Mouse (Mus musculus) liver, embryonic 11.5 days (tissue): ENCODE measurements at regions not wholly inside any gene's neighbourhood (a gene's known extent, or its start where the extent isn't known, plus 50 kb on each side); places are given as distances from the start of the nearest gene placed in this dataset.
"Not testable (repeated sequence)": the region's sequence is repeated elsewhere in the genome, so short reads cannot be mapped to it uniquely, and the experiment has no call there.

Source experiments
- ATAC-seq: fragments of 200-750 bp; cut with Nextera tagmentation; replicated peaks from 2 replicates; pipeline ENCODE4 v1.8.0; 2017; ENCODE audit warnings: moderate number of reproducible peaks, mild to moderate bottlenecking, moderate TSS enrichment, moderate library complexity; ENCODE audit not compliant: low FRiP score
- DNase-seq: peaks from one replicate; pipeline ENCODE4 v3.0.0-alpha.2; 2017; ENCODE audit warnings: low spot score
- H3K27ac ChIP-seq: fragments of 300-500 bp; sonication (generic); 2 replicates; pipeline ENCODE4 v1.5.1; 2014; ENCODE audit warnings: mild to moderate bottlenecking, low read depth, low read length, control low read depth
- H3K27me3 ChIP-seq: fragments of 300-500 bp; sonication (generic); replicated peaks from 2 replicates; pipeline ENCODE4 v1.6.1; 2014; ENCODE audit warnings: low read length, mixed read lengths; ENCODE audit not compliant: control insufficient read depth, insufficient read depth
- H3K36me3 ChIP-seq: fragments of 300-500 bp; sonication (generic); 2 replicates; pipeline ENCODE4 v1.6.1; 2014; ENCODE audit warnings: mild to moderate bottlenecking, low read length, moderate library complexity, mixed read lengths; ENCODE audit not compliant: control insufficient read depth, insufficient read depth
- H3K4me1 ChIP-seq: fragments of 300-500 bp; sonication (generic); replicated peaks from 2 replicates; pipeline ENCODE4 v1.6.1; 2014; ENCODE audit warnings: low read length, mixed read lengths; ENCODE audit not compliant: control insufficient read depth, insufficient read depth
- H3K4me2 ChIP-seq: fragments of 300-500 bp; sonication (generic); 2 replicates; pipeline ENCODE4 v1.6.1; 2014; ENCODE audit warnings: mild to moderate bottlenecking, control low read depth, moderate library complexity
- H3K4me3 ChIP-seq: fragments of 300-500 bp; sonication (generic); 2 replicates; pipeline ENCODE4 v1.5.1; 2014; ENCODE audit warnings: low read depth, low read length, control low read depth
- H3K9ac ChIP-seq: fragments of 300-500 bp; sonication (generic); 2 replicates; pipeline ENCODE4 v1.6.1; 2014; ENCODE audit warnings: low read depth, low read length, control low read depth
- H3K9me3 ChIP-seq: fragments of 300-500 bp; sonication (generic); 2 replicates; pipeline ENCODE4 v1.6.1; 2016; ENCODE audit warnings: low read length, inconsistent platforms, mixed read lengths; ENCODE audit not compliant: control insufficient read depth
- WGBS: fragments of 180-500 bp; shearing (Covaris S2); extraction: QIAGEN DNeasy Blood & Tissue Kit; methylation state at CpG from one replicate; pipeline ENCODE4 v1.1.7; 2014; 5-methylcytosine and 5-hydroxymethylcytosine counted together

DNA sequence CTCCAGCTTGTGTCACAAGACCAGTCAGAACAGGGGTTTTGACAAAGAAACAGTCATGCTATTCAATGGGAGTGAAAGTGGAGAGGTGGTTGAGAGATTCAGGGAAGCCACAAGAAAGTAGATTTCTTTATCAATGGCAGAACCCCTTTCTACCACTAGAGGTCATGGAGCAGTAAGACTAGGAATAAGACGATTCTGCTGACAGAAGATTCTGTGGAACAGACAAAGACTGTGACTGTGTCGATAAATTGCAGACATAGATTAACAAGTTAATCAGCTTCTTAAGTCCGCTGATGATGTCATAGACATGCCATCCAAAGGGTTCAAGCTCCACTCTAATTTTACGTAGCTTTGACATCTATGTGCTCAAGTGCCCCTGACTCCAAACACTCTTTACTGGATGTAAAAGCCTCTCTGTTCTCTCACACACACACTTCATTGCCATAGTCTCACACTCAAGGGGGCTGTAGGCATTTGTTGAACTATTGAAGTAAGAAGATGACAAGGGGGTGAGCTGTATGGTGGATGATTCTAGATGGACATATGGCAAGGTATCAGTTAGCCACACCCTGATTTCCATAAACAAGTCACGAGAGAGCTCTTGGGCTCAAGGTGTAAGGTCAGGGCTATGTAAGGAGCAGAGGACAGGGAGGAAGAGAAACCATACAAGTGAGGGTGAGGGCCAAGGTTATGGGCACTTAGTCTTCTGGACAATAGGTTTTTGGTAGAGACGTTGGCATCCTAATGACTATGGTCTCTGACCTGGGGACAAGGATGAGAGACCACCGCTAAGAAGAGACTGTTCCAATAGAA is 102.9 kb upstream of the Fhl2 start:
- ATAC-seq = no peak
- no peak overlapping the region for H3K27ac ChIP-seq
- no peak overlapping the region for H3K9ac ChIP-seq
- WGBS = 51% methylated on average over 7 of the region's 7 CpGs
- H3K36me3 ChIP-seq = no peaks in the 10 kb centered on the region
- H3K4me1 ChIP-seq = peaks cover 2% of the 10 kb centered on the region
- DNase-seq = no peak
- H3K27me3 ChIP-seq = no peaks in the 10 kb centered on the region
- no peak overlapping the region for H3K4me2 ChIP-seq
- no peak overlapping the region for H3K4me3 ChIP-seq
- H3K9me3 ChIP-seq = no peaks in the 10 kb centered on the region

GRCm38 (mm10) chr1:43300676-43301075 is 103.9 kb upstream of the Fhl2 start:
- ATAC-seq = no peak
- Histone ChIP-seq H3K9ac (no peak overlapping the region), H3K27me3 (no peaks in the 10 kb centered on the region), H3K27ac (no peak overlapping the region), H3K4me1 (peaks cover under 1% of the 10 kb centered on the region), H3K4me3 (no peak overlapping the region), H3K9me3 (no peaks in the 10 kb centered on the region), H3K36me3 (no peaks in the 10 kb centered on the region), H3K4me2 (no peak overlapping the region)
- DNase-seq = no peak
- WGBS = 65% methylated on average over 5 of the region's 5 CpGs

DNA sequence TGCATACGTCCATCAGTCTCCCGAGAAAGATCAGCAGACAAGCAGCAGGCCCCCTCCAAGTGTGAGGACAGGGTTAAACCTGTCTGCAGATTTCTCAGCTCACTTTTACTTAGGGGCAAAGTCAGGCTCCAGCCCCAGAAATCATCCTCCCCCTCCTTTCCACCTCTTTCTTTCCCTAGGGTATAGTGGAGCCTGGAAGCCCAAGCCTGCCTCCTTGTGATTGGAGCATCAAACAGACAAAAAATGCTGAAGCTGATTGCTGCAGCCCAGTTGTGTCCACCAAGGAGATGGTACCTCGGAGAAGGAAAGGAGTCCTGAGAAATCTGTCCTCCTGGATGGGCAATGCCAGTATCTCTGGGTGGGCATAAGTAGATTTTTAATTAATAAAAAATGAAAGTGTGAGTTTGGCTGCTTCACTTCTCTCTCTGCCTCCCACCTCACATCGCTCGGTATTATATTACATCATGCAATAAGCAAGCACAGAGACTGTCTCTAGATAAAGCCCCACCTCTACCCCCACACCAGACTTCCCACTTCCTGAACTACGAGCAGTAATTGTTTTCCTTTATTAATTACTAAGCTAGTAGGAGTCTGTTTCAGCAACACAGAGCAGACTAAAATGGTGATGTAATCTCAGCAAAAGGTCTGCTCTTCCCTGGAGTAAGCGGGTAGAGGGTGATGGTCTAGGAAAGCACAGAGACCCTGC is 105.2 kb upstream of the Fhl2 start:
- DNase-seq = no peak
- no peaks in the 10 kb centered on the region for H3K27me3 ChIP-seq
- no peak overlapping the region for H3K9ac ChIP-seq
- H3K36me3 ChIP-seq = no peaks in the 10 kb centered on the region
- H3K27ac ChIP-seq = no peak overlapping the region
- ATAC-seq = no peak
- WGBS = 63% methylated on average over 7 of the region's 7 CpGs
- no peaks in the 10 kb centered on the region; the same call in 1 of the 2 replicates for H3K4me1 ChIP-seq
- no peak overlapping the region for H3K4me3 ChIP-seq
- H3K4me2 ChIP-seq = no peak overlapping the region
- no peaks in the 10 kb centered on the region for H3K9me3 ChIP-seq

- no peaks in the 10 kb centered on the region for H3K9me3 ChIP-seq
- no peak for ATAC-seq
- no peaks in the 10 kb centered on the region; the same call in 1 of the 2 replicates for H3K4me1 ChIP-seq
- H3K36me3 ChIP-seq = no peaks in the 10 kb centered on the region
- DNase-seq = no peak
- H3K27ac ChIP-seq = no peak overlapping the region
- H3K4me2 ChIP-seq = no peak overlapping the region
- no peaks in the 10 kb centered on the region for H3K27me3 ChIP-seq
- H3K9ac ChIP-seq = no peak overlapping the region
- no peak overlapping the region for H3K4me3 ChIP-seq
- 71% methylated on average over 7 of the region's 7 CpGs for WGBS
These were observed 105.9 kb upstream of the Fhl2 start for GRCm38 (mm10) chr1:43302657-43303056.

- H3K4me3 ChIP-seq = no peak overlapping the region
- DNase-seq (no peak), ATAC-seq (no peak)
- H3K9ac ChIP-seq = no peak overlapping the region
- 69% methylated on average over 9 of the region's 9 CpGs for WGBS
- H3K9me3 ChIP-seq = no peaks in the 10 kb centered on the region
- no peaks in the 10 kb centered on the region for H3K36me3 ChIP-seq
- no peak overlapping the region for H3K27ac ChIP-seq
- H3K4me2 ChIP-seq = no peak overlapping the region
- H3K27me3 ChIP-seq = no peaks in the 10 kb centered on the region
- H3K4me1 ChIP-seq = no peaks in the 10 kb centered on the region
These were observed 108.8 kb upstream of the Fhl2 start for GRCm38 (mm10) chr1:43305349-43306278.

DNA sequence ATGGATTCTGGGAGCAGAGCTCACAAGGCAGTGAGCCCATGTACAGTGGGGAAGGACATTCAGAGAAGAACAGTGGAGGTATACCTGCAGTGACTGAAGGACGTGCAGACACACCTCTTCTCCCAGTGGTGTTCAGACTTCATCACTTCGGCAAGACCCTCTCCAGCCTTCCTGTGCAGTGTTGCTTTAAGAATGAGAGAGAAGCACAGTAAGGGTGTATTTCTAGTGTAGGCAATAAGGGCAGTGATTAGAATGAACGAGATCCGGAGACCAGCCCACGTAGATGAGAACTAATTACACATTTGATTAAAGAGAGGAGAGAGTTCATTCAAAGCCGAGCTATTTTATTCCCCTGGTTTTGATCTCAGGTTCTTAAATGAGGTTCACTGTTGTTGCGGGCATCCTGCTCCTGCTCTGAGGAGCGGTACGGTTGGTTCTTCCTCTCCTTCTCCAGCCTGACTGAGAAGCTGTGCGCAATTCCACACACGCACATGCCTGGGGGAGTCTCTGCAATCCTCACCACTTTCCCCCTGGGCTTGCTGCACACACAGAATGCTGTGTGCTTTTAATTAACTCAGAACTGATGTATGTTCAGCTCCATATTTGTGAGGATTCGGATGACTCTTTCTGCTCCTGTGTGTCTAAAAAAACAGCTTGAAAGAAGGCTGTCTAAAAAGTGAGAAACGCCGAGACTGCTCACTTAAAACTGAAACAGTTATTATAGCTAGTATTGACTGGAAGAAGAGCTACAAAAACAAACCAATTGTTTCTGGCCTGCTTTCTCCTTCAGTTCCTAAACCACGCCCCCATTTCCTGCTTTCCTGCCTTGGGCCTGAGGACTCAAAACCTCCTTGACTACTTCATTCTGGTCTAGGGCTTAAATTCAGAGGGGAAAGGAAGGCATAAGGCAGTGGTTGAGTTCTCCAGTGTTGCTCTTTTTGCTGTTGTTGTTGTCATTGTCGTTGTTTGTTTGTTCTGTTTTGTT is 114.2 kb upstream of the Fhl2 start:
- DNase-seq = no peak
- H3K9ac ChIP-seq = no peak overlapping the region
- no peak for ATAC-seq
- no peak overlapping the region for H3K27ac ChIP-seq
- WGBS = 77% methylated on average over 16 of the region's 16 CpGs
- H3K4me1 ChIP-seq = no peaks in the 10 kb centered on the region
- H3K36me3 ChIP-seq = no peaks in the 10 kb centered on the region
- no peaks in the 10 kb centered on the region for H3K9me3 ChIP-seq
- H3K27me3 ChIP-seq = no peaks in the 10 kb centered on the region
- no peak overlapping the region for H3K4me3 ChIP-seq
- no peak overlapping the region for H3K4me2 ChIP-seq

DNA sequence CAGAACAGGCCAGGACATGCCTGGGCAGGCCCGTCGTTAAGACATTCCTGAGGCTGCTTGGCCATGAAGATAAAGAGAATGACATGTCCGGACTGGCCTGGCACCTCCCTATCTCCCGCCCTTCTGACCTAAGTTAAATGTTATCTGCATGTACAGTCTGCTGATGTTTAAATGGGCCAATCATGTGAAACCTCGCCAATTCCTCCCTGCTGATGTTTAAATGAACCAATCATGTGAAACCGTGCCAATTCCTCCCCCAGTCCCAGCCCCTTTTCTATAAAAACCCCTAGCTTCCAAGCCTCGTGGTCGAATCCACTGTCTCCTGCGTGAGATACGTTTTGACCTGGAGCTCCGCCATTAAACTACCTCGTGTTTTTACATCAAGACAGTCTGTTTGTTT is 119.5 kb upstream of the Fhl2 start:
- H3K27me3 ChIP-seq, ATAC-seq: not testable (repeated sequence)
- WGBS = 67% methylated on average over 12 of the region's 12 CpGs

More for the DNA sequence above, 119.5 kb upstream of the Fhl2 start:
- H3K36me3 ChIP-seq, H3K4me1 ChIP-seq, H3K27ac ChIP-seq, H3K4me3 ChIP-seq, H3K9me3 ChIP-seq, DNase-seq, H3K4me2 ChIP-seq, H3K9ac ChIP-seq: not testable (repeated sequence)
